Mouse (Mus musculus) forebrain, embryonic 10.5 days (tissue): ENCODE data around the gene Setd4. TPM values are rescaled to one million over a fixed set of nuclear protein-coding genes. Genes with fewer than 3 reads are reported as not detected.

Experiments used
- DNase-seq: peaks from one replicate; pipeline ENCODE4 v3.0.0-alpha.2; 2017; ENCODE audit warnings: low spot score; ENCODE audit errors: extremely low spot score
- H3K27ac ChIP-seq: fragments of 300-500 bp; sonication (generic); 2 replicates; pipeline ENCODE4 v1.5.1; 2016; ENCODE audit warnings: mild to moderate bottlenecking
- H3K27me3 ChIP-seq: fragments of 300-500 bp; sonication (generic); 2 replicates; pipeline ENCODE4 v1.6.1; 2016; ENCODE audit warnings: mild to moderate bottlenecking; ENCODE audit not compliant: poor library complexity, severe bottlenecking
- H3K36me3 ChIP-seq: fragments of 300-500 bp; sonication (generic); replicated peaks from 2 replicates; pipeline ENCODE4 v1.6.1; 2016; ENCODE audit warnings: mild to moderate bottlenecking, moderate library complexity
- H3K4me1 ChIP-seq: fragments of 300-500 bp; sonication (generic); 2 replicates; pipeline ENCODE4 v1.6.1; 2016
- H3K4me3 ChIP-seq: fragments of 300-500 bp; sonication (generic); 2 replicates; pipeline ENCODE4 v1.5.1; 2016; ENCODE audit warnings: mild to moderate bottlenecking, moderate library complexity
- H3K9me3 ChIP-seq: fragments of 300-500 bp; sonication (generic); 2 replicates; pipeline ENCODE4 v1.6.1; 2016; ENCODE audit warnings: mild to moderate bottlenecking, moderate library complexity
- WGBS: fragments of 180-500 bp; shearing (Covaris S2); methylation state at CpG from one replicate; pipeline ENCODE4 v1.1.7; 2016; 5-methylcytosine and 5-hydroxymethylcytosine counted together
- polyA plus RNA-seq: library from polyadenylated mRNA; unstranded; fragments of >200 nt; fragmentation: Nextera tagmentation; extraction: Ambion mirVana; gene quantifications from 2 replicates; pipeline ENCODE4 v1.2.1, GENCODE M21; 2016

Setd4 gene
- polyA plus RNA-seq, 1 experiment from 2014 or later: 14.9 TPM

DNA sequence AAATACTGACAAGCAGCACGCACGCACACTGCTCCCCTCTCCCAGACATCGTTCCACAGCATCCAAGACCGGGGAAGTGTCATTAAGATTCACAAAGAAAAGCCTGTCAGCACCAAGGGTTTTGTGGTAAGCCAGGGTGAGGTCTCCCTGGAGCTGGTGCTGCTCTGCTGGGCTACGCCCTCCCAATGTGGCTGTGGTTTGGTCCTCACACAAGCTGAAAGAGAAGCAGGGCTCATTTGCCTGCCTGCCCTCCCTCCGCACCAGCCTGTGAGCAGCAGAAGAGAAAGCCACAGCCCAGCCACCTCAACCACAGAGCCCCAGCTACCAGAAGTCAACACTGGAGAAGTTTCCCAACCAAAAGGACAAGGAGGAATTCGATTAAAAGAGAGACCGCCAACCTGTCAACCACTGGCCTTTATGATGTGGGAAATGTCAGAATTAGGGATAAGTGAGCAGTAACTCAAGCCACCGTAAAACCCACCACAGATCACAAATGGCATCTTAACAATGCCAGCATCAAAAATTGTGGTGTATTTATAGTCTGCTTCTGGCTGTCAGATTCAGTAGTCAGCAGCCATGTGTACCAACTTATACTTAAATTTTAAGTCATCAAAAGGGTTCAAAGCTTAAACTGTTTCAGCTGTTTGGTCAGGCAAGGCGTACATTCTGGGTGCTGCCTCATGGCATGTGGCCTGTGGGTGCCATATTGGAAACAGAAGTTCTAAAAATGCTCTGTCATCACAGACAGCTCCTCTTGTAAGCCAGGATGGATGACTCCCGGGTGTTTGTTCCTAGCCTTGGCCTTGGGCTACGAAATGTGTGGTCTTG, 51.0 kb downstream of the Setd4 start:
- peaks cover 22% of the 10 kb centered on the region for H3K4me1 ChIP-seq
- WGBS: 86% methylated on average over 12 of the region's 12 CpGs
- H3K4me3 ChIP-seq: no peak overlapping the region
- H3K36me3 ChIP-seq: no peaks in the 10 kb centered on the region
- H3K27me3 ChIP-seq: 0 out of 2 replicates have a peak, but pooled peaks cover 4% of the 10 kb centered on the region
- DNase-seq: no peak
- H3K9me3 ChIP-seq: no peaks in the 10 kb centered on the region
- H3K27ac ChIP-seq: no peak overlapping the region

DNA sequence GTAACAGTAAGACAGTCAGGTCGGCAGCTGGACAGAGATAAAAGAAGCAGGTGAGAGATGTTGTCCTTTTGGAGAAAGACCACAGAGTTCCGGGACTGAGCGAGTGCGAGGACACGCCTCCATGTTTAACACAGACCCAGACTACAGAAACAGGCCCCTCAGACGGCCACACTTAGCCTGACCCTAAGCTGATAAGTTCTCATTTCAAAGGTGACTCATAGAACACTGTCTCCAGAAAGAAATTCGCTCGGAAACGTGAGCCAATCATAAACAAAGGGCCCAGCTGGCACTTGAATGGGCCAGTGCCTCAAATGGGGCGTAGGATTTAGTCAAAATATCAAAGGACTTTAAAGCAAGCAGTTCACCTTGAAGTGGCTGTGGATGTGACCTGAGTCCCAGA, 54.6 kb downstream of the Setd4 start:
- Histone ChIP-seq H3K36me3 (no peaks in the 10 kb centered on the region), H3K9me3 (no peaks in the 10 kb centered on the region), H3K4me1 (peaks cover 22% of the 10 kb centered on the region), H3K4me3 (no peak overlapping the region), H3K27me3 (no peaks in the 10 kb centered on the region), H3K27ac (no peak overlapping the region)
- 61% methylated on average over 10 of the region's 10 CpGs for WGBS
- DNase-seq: no peak

DNA sequence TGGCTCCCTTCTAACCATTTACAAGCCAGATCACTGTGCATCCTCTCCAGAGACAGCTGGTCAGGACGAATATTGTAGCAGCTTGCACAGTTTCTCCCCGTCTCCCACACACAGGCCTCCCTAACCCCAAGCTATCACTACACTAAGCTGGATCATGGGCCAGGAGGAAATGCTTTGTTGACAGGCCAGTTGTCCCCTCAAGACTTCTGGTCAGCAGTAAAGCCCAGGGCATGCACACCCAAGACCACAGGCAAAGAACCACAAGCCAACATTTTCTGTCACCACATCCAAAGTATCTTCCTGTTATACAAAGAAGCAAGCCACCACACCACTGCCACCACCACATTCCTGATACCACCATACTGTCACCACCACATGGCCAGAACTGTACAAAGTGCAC, 55.8 kb downstream of the Setd4 start:
- Histone ChIP-seq H3K4me1 (peaks cover 18% of the 10 kb centered on the region), H3K4me3 (no peak overlapping the region), H3K36me3 (no peaks in the 10 kb centered on the region), H3K27ac (no peak overlapping the region), H3K9me3 (no peaks in the 10 kb centered on the region), H3K27me3 (0 out of 2 replicates have a peak, but pooled peaks cover 4% of the 10 kb centered on the region)
- DNase-seq: no peak
- 78% methylated on average over 2 of the region's 2 CpGs for WGBS

DNA sequence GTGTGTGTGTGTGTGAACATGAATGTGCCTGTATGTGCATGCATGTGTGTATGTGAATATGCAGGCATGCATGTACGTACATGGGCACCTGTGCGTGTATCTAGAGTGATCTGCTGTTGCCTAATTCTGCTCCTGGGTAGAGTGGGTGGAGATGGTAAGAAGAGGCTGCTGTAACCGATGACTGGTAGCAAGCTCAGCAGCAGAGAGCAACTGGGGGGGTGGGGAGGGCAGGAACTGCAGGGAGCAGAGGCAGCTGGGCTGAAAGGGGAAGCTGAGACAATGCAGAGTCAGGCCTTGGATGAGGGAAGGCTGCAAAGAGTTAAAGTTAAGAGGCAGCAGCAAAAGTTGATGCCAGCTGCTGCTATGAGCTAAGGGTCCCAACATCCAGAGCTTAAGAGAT, 56.7 kb downstream of the Setd4 start:
- Histone ChIP-seq H3K36me3 (no peaks in the 10 kb centered on the region), H3K27ac (no peak overlapping the region), H3K27me3 (0 out of 2 replicates have a peak, but pooled peaks cover 6% of the 10 kb centered on the region), H3K4me1 (peaks cover 18% of the 10 kb centered on the region), H3K9me3 (no peaks in the 10 kb centered on the region), H3K4me3 (no peak overlapping the region)
- DNase-seq: no peak
- 71% methylated on average over 3 of the region's 3 CpGs for WGBS

DNA sequence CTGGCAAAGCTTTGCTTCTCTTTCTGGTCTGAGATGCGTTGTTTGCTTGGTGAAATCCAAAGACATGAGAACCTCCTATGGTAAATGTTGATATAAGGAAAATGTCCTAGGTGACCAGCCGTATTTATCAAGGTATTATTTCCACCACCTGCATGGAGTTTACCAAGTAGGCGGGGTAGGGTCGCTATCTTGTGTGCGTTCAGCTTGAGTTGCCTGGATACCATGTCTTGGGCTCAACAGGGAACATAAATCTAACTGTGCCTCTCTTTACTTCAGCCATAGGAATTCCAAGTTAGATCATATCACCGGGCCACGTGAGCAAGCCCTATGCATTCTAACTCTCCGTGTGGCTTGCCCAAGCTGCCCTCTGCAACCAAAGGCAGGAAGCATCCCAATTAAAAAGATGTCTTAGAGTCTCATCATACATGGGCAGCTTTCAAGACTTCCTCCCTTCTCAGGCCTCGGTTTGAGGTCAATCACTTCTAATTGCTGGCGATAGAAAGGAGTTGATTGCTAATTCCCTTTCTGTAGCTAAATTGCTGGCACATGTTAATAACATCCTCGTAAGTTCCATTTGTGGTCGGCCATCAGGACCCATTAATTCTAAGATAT, 57.4 kb downstream of the Setd4 start:
- Histone ChIP-seq H3K36me3 (no peaks in the 10 kb centered on the region), H3K4me3 (no peak overlapping the region), H3K4me1 (peaks cover 18% of the 10 kb centered on the region), H3K27me3 (0 out of 2 replicates have a peak, but pooled peaks cover 6% of the 10 kb centered on the region), H3K9me3 (no peaks in the 10 kb centered on the region), H3K27ac (no peak overlapping the region)
- no peak for DNase-seq
- 84% methylated on average over 12 of the region's 12 CpGs for WGBS

DNA sequence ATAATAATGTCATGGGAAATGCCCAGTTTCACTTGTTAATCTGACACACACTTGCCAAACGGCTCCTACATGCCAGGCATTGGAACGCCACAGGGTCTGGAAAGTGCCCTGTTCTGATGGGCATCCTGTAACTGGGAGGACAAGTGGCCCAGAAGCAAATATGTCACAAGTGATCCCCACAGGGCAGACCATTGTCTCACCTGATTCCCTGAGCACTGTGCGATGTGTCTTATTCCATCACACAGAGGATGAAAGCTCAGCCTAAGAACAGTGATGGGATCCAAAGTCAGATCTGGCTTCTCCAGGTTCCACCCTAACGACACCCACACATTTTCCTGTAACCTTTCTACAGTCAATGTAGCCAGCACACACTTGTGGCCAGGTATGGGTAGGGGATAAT, 58.9 kb downstream of the Setd4 start:
- DNase-seq: no peak
- 0 out of 2 replicates have a peak, but pooled peaks cover 6% of the 10 kb centered on the region for H3K27me3 ChIP-seq
- no peak overlapping the region for H3K4me3 ChIP-seq
- WGBS: 93% methylated on average over 4 of the region's 4 CpGs
- H3K4me1 ChIP-seq: peaks cover 17% of the 10 kb centered on the region
- no peaks in the 10 kb centered on the region for H3K36me3 ChIP-seq
- no peak overlapping the region for H3K27ac ChIP-seq
- H3K9me3 ChIP-seq: no peaks in the 10 kb centered on the region

DNA sequence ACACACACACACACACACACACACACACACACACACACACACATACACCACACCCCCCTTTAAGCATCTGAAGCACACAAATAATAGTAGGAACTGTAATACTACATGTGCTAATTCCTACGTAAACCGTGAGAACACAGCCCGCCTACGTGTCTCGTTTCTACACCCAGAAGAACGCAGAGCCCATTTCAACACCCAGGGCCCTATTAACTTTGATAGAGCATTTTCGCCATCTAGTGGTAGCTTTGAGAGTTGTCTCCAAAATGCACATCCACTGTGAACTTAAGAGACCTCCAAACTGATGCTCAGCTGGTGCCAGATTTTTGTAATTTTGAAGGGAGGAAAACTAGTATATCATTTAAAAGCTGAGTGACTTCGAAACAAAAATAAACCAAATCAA, 60.2 kb downstream of the Setd4 start:
- no peak overlapping the region for H3K27ac ChIP-seq
- no peaks in the 10 kb centered on the region for H3K9me3 ChIP-seq
- 0 out of 2 replicates have a peak, but pooled peaks cover 6% of the 10 kb centered on the region for H3K27me3 ChIP-seq
- peaks cover 8% of the 10 kb centered on the region for H3K4me1 ChIP-seq
- no peaks in the 10 kb centered on the region for H3K36me3 ChIP-seq
- WGBS: 8% methylated on average over 8 of the region's 8 CpGs
- peak; percentile 59 for DNase-seq
- no peak overlapping the region for H3K4me3 ChIP-seq

DNA sequence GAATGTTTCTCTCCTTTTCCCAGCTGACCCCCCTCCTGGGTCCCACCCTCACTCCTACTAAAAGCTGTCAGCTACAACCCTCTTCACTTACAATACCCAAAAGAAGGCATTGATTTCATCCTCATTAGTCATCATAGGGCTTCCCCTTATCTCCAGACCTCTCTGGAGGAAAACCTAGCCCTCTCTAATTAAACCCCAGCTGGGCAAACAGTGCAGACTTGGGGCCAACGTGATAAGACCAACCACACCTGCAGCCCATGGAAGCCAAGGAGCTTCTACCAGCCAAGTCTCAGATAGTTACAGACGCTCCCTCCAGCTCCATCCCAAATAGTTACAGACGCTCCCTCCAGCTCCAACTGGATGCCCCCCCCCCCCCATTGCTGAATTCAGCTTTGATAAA, 64.0 kb downstream of the Setd4 start:
- no peaks in the 10 kb centered on the region for H3K4me1 ChIP-seq
- H3K27ac ChIP-seq: no peak overlapping the region
- no peak for DNase-seq
- H3K4me3 ChIP-seq: no peak overlapping the region
- H3K9me3 ChIP-seq: no peaks in the 10 kb centered on the region
- H3K36me3 ChIP-seq: no peaks in the 10 kb centered on the region
- 64% methylated on average over 3 of the region's 3 CpGs for WGBS
- 0 out of 2 replicates have a peak, but pooled peaks cover 6% of the 10 kb centered on the region for H3K27me3 ChIP-seq

DNA sequence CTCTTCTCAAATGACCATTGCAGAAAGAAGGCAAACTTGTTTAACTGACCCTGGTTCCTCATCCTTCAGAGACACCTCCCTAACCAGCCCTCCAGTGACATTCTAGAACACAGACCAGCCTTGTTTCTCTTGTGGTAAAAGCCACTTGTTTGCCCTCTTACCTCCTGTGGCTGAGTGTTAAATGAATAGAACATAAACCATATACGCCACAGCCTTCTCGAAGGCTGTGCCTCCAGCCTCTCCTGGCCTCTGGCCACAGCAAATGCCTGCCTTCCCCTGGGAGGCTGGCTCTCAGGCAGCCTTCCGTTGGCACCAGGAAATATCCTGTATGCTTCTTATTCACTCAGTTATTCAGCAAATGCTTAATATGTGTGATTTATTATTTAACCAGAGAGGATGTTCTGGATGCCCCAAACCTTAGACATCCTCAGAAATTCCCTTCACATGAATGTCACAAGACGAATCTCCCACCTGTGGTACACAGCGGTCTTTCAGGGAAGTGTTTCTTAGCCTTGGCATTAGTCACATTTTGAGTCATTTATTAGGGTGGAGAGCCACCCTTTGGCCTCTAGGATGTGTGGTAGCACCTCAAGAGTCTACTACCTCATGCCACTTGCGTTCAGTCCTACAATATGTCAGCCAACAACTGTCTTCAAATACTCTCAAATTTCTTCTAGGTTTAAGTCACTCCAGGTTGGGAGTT, 68.6 kb downstream of the Setd4 start:
- Histone ChIP-seq H3K27ac (no peak overlapping the region), H3K4me1 (peaks cover 4% of the 10 kb centered on the region), H3K27me3 (no peaks in the 10 kb centered on the region), H3K9me3 (no peaks in the 10 kb centered on the region), H3K36me3 (no peaks in the 10 kb centered on the region), H3K4me3 (no peak overlapping the region)
- WGBS: 87% methylated on average over 6 of the region's 6 CpGs
- DNase-seq: no peak

Other genes starting within 250 kb of the Setd4 start
- gene Cbr1, start 1.8 kb upstream of the Setd4 start, polyA plus RNA-seq: 81.9 and 84.7 TPM in 2 replicates
- not detected in 2 replicates for gene Gm5678, start 24.0 kb upstream of the Setd4 start, polyA plus RNA-seq
- gene Cbr3, start 79.2 kb upstream of the Setd4 start, polyA plus RNA-seq: 0.62 and 0.92 TPM in 2 replicates
- gene Dop1b, start 107.8 kb upstream of the Setd4 start, polyA plus RNA-seq: 5.5 and 6.5 TPM in 2 replicates
- 28.4 and 32.4 TPM in 2 replicates for gene Morc3, start 228.1 kb upstream of the Setd4 start, polyA plus RNA-seq